Mouse (Mus musculus): Measurements from ENCODE around the gene Bend5.
A peak's percentile ranks its signal among the peaks of the same experiment; 100 is the strongest.

The Bend5 gene

DNA sequence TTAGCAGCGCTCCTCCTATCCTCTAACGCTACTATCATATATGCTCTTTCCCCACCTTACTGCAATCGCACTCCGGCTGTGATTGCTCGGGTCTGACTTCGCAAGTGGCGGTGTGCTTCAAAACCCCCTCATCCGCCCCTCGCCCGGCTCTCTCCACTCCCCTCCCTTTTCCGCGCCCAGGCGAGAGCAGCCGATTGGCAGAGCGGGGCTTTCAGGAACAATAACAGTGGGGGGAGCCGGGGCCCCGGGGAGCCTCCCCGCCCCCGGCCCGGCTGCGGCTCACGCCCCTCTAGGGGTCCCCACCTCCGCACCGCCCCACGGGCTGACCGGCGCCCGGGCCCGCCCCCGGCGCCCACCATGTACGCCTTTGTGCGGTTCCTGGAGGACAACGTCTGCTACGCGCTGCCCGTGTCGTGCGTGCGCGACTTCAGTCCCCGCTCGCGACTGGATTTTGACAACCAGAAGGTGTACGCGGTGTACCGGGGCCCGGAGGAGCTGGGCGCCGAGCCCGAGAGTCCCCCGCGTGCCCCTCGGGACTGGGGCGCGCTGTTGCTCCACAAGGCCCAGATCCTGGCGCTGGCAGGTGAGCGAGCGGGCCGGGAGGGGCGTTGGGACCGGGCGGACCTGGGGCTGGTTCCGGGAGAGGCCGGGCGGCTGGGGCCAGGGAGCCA lies at the start of gene Bend5:
TSS of gene Bend5 (plus strand) at position 189 of the 671 bp plus-strand sequence.
- DNase-seq: peak; percentile 80

DNA sequence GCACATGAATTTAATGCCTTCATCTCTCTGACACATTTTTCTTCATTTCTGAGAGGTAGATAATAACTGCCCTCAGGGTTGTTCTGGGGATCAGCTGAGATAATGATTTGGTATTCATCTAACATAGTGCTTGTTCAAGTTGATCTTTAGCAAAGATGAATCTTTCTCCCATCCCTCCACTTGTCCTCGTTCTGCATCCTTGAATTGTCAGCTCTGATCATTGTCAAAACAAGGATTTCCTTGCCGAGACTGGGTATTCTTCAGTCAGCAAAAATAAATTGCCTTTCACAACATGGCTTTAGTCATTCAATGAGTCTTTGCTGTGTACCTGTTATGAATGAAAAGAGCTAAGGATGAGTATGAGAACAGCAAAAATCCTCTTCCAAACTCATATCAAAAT lies 47.0 kb upstream of the Bend5 start:
- no peak for DNase-seq

DNA sequence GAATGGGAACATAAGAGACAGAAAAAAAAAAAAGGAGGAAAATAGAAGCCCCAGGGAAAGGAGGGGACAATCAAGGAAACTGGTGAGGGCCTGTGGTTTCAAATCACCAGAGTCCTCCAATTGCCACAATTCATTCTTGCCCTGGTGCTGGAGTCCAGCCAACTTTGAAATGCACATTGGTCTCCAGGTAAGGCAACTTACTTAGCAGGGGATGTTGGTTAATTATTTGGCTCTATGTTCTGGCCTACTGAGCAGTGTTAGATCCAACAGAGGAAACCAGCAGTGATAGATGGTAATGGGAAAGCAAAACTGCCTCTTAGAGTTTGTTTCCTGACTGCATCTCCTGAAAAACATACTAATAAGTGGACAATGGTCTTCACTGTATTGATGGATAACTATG lies 37.6 kb upstream of the Bend5 start:
- DNase-seq: no peak

- DNase-seq: no peak
Measured at GRCm38 (mm10) chr4:111378071-111378470, 36.7 kb upstream of the Bend5 start.

- DNase-seq: no peak
Measured at GRCm38 (mm10) chr4:111383101-111383500, 31.7 kb upstream of the Bend5 start.

DNA sequence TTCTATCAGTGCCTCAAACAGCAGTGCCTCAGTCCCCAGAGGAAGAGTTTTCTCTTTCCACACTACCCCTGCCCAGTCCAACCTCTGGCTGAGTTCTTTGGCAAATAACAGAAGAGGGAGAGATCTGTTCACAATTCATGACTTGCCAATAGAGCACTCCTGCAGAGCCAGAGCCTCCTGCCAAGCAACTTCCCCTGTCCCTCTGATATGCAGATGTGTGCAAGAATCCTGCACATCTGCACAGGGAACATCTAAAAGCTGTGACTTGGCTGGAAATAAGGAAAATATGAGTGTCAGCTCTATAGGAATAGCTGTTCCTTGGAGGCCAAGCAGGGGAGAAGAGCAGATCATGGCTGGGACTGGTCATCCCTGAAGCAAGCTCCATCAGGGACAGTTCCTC lies 24.1 kb upstream of the Bend5 start:
- DNase-seq: no peak

- DNase-seq: no peak
Measured at GRCm38 (mm10) chr4:111399784-111400183, 15.0 kb upstream of the Bend5 start.

DNA sequence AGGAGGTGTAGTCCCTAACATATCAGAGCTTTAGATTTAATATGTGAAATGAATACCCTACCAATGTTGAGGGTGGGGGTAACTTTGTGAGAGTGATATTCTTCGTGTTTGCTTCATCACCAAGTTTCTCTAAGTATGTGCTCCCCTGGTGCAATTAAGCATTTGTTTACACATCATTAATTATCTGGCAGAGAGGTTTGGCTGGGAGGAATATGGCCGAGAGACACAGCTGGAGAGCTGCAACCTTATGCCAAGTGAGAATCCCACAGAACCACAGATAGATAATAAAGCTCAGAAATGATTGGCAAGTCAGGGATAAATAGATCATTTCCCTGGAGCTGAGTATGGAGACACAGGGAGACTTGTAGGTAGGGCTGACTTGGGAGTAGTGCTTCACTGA lies 14.1 kb upstream of the Bend5 start:
- DNase-seq: no peak

DNA sequence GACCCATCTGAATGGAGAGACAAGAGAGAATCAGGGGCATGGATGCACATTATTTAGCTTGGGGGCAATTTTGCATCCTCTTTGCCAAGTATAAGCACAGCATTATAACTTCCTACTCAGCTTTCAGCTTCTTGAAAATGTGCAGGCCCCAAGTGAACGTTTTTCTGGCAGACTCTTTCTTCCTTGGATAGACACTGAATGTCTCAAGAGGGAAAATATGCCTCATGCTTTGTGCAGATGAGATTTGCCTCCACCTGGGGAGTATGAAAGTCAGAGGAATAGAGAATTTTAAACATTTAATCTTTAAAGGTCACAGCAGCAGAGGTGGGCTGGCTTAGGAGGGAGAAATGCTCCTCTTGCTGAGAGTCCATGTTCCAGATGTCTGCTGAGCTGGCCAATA lies 11.6 kb upstream of the Bend5 start:
- no peak for DNase-seq

DNA sequence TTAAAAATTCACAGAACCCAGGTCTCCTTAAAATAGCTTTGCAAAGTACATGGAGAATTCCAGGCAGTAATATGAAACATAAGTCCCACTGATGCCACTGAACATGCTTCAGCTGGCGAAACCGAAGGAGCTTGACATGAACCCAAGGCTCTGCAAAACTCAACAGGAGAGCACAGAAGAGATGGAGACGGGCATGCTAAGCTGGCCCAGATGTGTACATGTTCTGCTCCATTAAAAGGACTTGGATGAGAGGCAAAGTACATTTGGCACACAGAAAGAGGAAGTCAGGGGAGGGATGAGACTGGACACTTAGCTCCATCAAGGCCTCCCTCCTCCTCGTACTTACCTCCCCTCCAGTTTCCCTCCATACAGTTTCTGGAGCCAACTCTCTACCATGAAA lies 4.1 kb upstream of the Bend5 start:
- DNase-seq: no peak

DNA sequence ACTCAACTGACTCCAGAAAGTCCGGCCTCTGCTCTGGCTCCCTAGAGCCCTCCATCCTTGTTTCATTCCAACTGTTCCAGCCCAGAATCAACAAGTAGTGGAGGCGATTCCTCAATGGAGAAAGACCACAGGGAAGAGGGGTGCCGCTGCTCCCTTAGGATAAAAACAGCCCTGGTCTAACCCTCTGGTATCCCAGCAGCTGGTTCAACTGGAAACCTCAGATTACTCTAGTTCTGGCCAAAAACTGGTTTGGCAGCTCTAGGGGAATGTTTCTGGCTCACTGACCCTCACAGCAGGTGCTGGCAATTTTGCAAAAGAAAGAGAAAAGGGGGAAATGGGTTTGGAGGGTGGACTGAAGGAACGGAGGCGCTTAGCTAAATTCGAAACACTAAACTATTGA lies 407 bp upstream of the Bend5 start:
- no peak for DNase-seq

GRCm38 (mm10) chr4:111416126-111416525 lies 1.3 kb downstream of the Bend5 start:
- DNase-seq: no peak

DNA sequence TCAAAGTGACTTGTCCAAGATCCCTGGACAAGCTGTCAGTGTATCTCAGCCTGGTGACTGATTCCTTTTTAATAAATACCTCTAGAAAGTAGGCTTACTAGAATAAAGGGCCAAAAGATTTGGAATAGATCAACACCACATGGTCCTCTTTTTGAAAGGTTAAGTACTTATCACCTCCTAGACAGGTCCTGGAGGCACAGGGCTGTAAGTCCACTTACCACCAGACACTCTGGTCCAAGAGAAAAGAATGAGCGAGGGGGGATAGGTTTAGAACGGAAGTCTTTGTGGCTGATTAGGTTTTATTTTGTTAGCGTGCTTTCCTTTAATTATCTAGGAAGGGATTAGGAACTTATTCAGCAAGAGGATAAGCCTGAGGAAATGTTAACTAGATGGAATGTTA lies 1.7 kb downstream of the Bend5 start:
- no peak for DNase-seq

- no peak for DNase-seq
Measured at GRCm38 (mm10) chr4:111417716-111418115, 2.9 kb downstream of the Bend5 start.

- DNase-seq: no peak
Measured at GRCm38 (mm10) chr4:111419476-111419875, 4.7 kb downstream of the Bend5 start.

DNA sequence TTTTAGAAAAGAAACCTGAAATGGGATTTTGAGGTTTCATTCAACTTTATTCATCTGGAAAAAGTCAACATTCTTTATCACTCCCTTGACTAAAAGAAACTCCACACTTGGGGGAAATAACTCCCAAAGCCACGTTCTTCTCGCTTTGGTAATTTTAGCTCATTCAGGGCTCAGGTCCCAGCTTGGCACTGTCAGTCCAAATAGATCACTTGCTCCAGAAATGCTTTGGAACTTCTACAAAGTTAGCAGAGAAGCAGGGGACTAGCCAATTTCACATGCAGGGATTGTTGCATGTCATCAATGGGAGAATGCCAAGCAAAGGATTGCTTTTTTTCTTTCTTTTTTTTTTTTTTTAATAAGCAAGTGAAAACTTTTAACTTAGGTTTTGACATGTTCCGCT lies 5.2 kb downstream of the Bend5 start:
- DNase-seq: no peak

DNA sequence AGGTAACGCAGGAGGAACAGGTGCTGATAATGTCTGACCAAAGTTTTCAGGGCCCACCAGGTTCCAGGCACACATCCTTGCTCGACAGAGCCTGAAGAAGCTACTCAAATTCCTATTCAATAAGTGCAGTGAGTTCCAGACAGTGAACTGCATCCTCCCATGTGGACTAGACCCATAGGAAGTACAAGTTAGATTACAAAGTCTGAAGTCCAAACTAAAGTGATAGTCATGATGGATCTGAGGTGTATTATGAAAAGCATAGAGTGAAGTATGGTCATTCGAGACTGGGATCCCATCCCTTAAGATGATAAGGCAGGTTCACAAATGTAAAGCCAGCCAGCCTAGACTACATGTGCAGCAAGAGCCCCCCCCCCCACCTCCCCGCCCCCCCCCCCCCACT lies 6.1 kb downstream of the Bend5 start:
- no peak for DNase-seq

- DNase-seq: no peak
Measured at GRCm38 (mm10) chr4:111421785-111422184, 7.0 kb downstream of the Bend5 start.

DNA sequence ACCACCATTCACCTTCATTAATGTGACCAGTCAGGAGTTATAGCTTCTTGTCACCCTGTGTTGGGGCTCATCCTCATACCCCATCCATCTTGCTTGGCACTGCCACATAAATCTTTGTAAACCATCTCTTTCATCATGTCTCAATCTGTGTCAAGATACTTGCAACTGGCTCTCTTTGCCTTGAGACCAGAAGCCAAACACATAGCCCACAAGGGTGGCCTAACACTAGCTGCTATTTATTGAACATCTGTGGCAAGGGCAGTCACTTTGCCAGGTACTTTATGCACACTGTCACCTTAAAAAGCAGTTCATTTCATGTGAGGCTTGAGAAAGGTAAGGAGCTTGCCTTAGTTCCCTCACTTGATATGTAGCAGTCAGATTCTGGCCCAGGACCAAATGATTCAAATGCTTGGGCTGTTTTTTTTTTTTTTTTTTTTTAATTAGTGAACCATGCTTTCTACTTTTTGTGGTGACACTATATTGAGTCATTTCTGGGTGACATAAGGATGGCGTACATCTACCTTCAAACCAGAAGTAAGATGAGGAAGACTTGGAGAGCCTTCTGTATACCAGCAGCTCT lies 9.7 kb downstream of the Bend5 start:
- DNase-seq: no peak

DNA sequence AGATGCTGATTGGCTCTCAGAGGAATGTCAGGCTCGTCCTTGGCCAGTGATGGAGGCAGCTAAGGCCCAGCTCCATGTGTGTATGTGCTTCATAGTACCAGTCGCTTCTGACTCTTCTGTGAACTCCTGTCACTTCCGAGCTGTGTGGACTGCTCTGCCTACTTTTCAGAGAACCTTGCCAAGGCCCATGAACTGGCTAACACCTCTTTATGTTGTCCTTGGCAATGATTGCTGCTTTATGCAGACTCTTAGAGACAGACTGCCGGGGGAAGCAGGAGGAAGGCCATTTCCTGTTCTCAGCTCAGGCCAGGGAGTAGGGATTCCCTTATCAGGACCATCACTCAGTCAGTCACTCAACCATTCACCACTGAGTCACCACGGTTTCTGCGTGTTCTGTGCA lies 10.4 kb downstream of the Bend5 start:
- no peak for DNase-seq

DNA sequence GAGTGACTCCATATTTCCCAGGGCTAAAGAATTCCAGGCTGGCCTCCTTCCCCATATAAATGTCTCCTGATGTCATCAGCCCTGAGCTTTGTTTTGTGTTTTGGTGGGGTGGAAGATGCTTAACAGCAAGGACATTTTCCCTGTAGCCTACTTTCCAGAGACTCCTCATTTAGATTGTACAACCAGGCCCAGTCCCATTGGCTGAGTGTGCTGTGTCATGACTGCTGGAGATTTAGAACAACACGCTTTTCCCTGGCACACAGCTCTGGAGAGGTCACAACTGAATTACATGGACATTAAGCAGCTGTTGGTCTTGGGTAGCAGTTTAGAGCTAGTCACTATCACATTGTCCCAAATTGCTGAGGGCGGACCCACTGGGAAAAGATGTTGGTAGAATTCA lies 16.4 kb downstream of the Bend5 start:
- DNase-seq: no peak

GRCm38 (mm10) chr4:111432013-111432412 lies 17.2 kb downstream of the Bend5 start:
- peak; percentile 36 for DNase-seq

- no peak for DNase-seq
Measured at GRCm38 (mm10) chr4:111432417-111432816, 17.6 kb downstream of the Bend5 start.

DNA sequence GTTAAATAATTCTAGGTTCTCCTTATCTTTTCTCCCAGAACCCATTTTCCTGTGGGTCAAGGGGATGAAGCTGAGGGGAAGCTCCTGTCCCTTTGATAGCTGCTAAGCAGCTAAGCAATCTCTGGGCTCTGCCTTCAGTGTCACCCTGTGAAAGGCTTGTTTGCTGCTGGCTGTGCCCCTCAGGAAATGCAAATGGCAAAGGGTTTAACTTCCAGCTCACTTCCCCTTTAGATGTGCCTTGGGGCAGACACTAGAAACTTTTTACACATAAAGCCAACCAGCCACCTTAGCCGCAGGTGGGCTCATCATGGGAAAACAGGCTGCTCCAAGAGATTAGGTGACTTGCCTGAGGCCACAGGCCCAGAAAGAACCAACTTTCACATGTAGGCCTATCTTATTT lies 26.9 kb downstream of the Bend5 start:
- DNase-seq: no peak

All from right cerebral cortex, postnatal 25 days (tissue).